Mouse (Mus musculus): ENCODE data around the gene Tiprl.

Gene Tiprl

GRCm38 (mm10) chr1:165236321-165237298 is at the start of gene Tiprl:
TSS of gene Tiprl (minus strand) at chr1:165236996.
- DNase-seq (ENCODE audit: low read depth, low spot score): peak; percentile 99

GRCm38 (mm10) chr1:165284096-165284495 is 47.3 kb upstream of the Tiprl start:
- DNase-seq (ENCODE audit: low read depth, low spot score): no peak

GRCm38 (mm10) chr1:165282967-165283345 is 46.2 kb upstream of the Tiprl start:
- DNase-seq (ENCODE audit: low read depth, low spot score): no peak

GRCm38 (mm10) chr1:165282222-165282966 is 45.6 kb upstream of the Tiprl start:
- DNase-seq (ENCODE audit: low read depth, low spot score): peak; percentile 24

GRCm38 (mm10) chr1:165281351-165282221 is 44.8 kb upstream of the Tiprl start:
- DNase-seq (ENCODE audit: low read depth, low spot score): peak; percentile 68

- no peak for DNase-seq (ENCODE audit: low read depth, low spot score)
These were observed 43.9 kb upstream of the Tiprl start for GRCm38 (mm10) chr1:165280741-165281140.

GRCm38 (mm10) chr1:165274946-165275345 is 38.1 kb upstream of the Tiprl start:
- DNase-seq (ENCODE audit: low read depth, low spot score): peak; percentile 36

- peak; percentile 83 for DNase-seq (ENCODE audit: low read depth, low spot score)
These were observed 15.4 kb upstream of the Tiprl start for GRCm38 (mm10) chr1:165252027-165252671.

GRCm38 (mm10) chr1:165250546-165250945 is 13.8 kb upstream of the Tiprl start:
- DNase-seq (ENCODE audit: low read depth, low spot score): no peak

- peak; percentile 29 for DNase-seq (ENCODE audit: low read depth, low spot score)
These were observed 12.0 kb upstream of the Tiprl start for GRCm38 (mm10) chr1:165248842-165249241.

- DNase-seq (ENCODE audit: low read depth, low spot score): no peak
These were observed 11.0 kb upstream of the Tiprl start for GRCm38 (mm10) chr1:165247788-165248187.

GRCm38 (mm10) chr1:165247085-165247484 is 10.3 kb upstream of the Tiprl start:
- DNase-seq (ENCODE audit: low read depth, low spot score): no peak

- no peak for DNase-seq (ENCODE audit: low read depth, low spot score)
These were observed 9.8 kb upstream of the Tiprl start for GRCm38 (mm10) chr1:165246587-165246986.

GRCm38 (mm10) chr1:165235846-165236245 is 950 bp downstream of the Tiprl start:
- DNase-seq (ENCODE audit: low read depth, low spot score): no peak

GRCm38 (mm10) chr1:165233806-165234205 is 3.0 kb downstream of the Tiprl start:
- peak; percentile 25 for DNase-seq (ENCODE audit: low read depth, low spot score)

- peak; percentile 42 for DNase-seq (ENCODE audit: low read depth, low spot score)
These were observed 6.1 kb downstream of the Tiprl start for GRCm38 (mm10) chr1:165230691-165231090.

GRCm38 (mm10) chr1:165229577-165229976 is 7.2 kb downstream of the Tiprl start:
- no peak for DNase-seq (ENCODE audit: low read depth, low spot score)

GRCm38 (mm10) chr1:165217023-165217589 is 19.7 kb downstream of the Tiprl start:
- DNase-seq (ENCODE audit: low read depth, low spot score): no peak

- no peak for DNase-seq (ENCODE audit: low read depth, low spot score)
These were observed 21.0 kb downstream of the Tiprl start for GRCm38 (mm10) chr1:165215831-165216230.

- DNase-seq (ENCODE audit: low read depth, low spot score): no peak
These were observed 31.2 kb downstream of the Tiprl start for GRCm38 (mm10) chr1:165205591-165205990.
